Mouse (Mus musculus) kidney, embryonic 14.5 days (tissue): Measurements from ENCODE around the gene Clec4e. TPM values are rescaled to one million over a fixed set of nuclear protein-coding genes. Genes with fewer than 3 reads are reported as not detected.
"Not testable (repeated sequence)": the region's sequence is repeated elsewhere in the genome, so short reads cannot be mapped to it uniquely, and the experiment has no call there.

Experiments used
- ATAC-seq: fragments of 200-750 bp; cut with Nextera tagmentation; 2 replicates; pipeline ENCODE4 v1.8.0; 2017; ENCODE audit warnings: moderate number of reproducible peaks, mild to moderate bottlenecking, moderate TSS enrichment, moderate library complexity; ENCODE audit not compliant: low FRiP score, low TSS enrichment
- H3K27ac ChIP-seq: fragments of 300-500 bp; sonication (generic); 2 replicates; pipeline ENCODE4 v1.5.1; 2014; ENCODE audit warnings: low read depth, mild to moderate bottlenecking, low read length, moderate library complexity, mixed read lengths
- H3K27me3 ChIP-seq: fragments of 300-500 bp; sonication (generic); 2 replicates; pipeline ENCODE4 v1.6.1; 2014; ENCODE audit warnings: mild to moderate bottlenecking, low read length; ENCODE audit not compliant: control insufficient read depth, insufficient read depth
- H3K36me3 ChIP-seq: fragments of 300-500 bp; sonication (generic); 2 replicates; pipeline ENCODE4 v1.6.1; 2014; ENCODE audit warnings: low read length, mixed read lengths; ENCODE audit not compliant: control insufficient read depth, insufficient read depth
- H3K4me1 ChIP-seq: fragments of 300-500 bp; sonication (generic); 2 replicates; pipeline ENCODE4 v1.6.1; 2014; ENCODE audit warnings: low read length, mixed read lengths; ENCODE audit not compliant: control insufficient read depth, insufficient read depth
- H3K4me2 ChIP-seq: fragments of 300-500 bp; sonication (generic); replicated peaks from 2 replicates; pipeline ENCODE4 v1.6.1; 2014; ENCODE audit warnings: low read depth, mild to moderate bottlenecking, low read length
- H3K4me3 ChIP-seq: fragments of 300-500 bp; sonication (generic); 2 replicates; pipeline ENCODE4 v1.5.1; 2014; ENCODE audit warnings: mild to moderate bottlenecking, low read length
- H3K9ac ChIP-seq: fragments of 300-500 bp; sonication (generic); 2 replicates; pipeline ENCODE4 v1.6.1; 2014; ENCODE audit warnings: low read depth, mild to moderate bottlenecking, low read length, moderate library complexity
- H3K9me3 ChIP-seq: fragments of 300-500 bp; sonication (generic); 2 replicates; pipeline ENCODE4 v1.6.1; 2016; ENCODE audit warnings: low read length; ENCODE audit not compliant: control insufficient read depth
- WGBS: fragments of 180-500 bp; shearing (Covaris S2); extraction: QIAGEN DNeasy Blood & Tissue Kit; methylation state at CpG from one replicate; pipeline ENCODE4 v1.1.7; 2014; 5-methylcytosine and 5-hydroxymethylcytosine counted together
- polyA plus RNA-seq: library from polyadenylated mRNA; unstranded; fragments of >200 nt; fragmentation: Nextera tagmentation; extraction: Ambion mirVana; gene quantifications from 2 replicates; pipeline ENCODE4 v1.2.1, GENCODE M21; 2014

Gene Clec4e
- polyA plus RNA-seq = 0.29 TPM in 1 of 2 replicates, not detected in the other

DNA sequence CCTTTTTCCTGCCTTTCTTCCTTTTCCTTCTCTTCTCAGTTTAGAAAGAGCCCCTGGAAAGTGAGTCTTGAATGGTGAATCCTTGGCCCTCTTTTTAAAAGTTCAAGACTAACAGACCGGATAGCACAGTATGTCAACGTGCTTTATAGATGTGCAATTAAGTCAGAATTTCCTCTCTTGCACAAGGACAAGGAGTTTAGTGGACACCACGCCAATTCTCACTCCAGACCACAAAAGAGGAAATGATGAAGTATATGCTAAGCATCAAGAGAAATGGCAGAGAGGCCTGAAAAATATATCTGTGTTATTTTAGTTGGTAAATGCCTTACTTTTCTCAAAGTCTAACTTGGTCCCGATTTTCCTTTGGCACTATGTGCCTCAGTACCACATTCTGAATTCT lies at the start of gene Clec4e:
Gene Clec4e (minus strand): TSS at position 118 of the 400 bp plus-strand sequence.
- 83% methylated on average over 4 of the region's 4 CpGs for WGBS
- no peak for ATAC-seq

DNA sequence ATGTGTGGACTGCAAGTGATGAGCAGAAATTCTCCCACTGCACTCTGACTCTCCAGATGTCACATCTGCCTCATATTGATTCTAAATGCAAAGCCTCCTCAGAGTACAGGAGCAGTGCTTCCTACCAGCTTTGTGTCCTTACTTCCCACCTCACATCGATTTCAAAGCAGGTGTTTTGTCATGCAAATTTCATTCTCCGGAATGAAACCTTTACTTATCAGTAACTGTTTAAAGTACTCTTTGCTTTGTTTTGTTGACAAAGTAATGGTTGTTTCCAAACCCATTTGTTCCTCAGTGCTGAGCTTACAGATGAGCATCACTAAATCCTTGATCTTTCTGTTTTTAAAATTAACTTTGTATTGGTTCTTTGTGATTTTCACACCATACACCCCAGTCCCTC lies 42.8 kb upstream of the Clec4e start:
- no peak overlapping the region for H3K4me2 ChIP-seq
- no peak overlapping the region for H3K4me3 ChIP-seq
- ATAC-seq = no peak
- H3K27ac ChIP-seq = no peak overlapping the region
- 58% methylated on average over 2 of the region's 2 CpGs for WGBS
- no peaks in the 10 kb centered on the region for H3K36me3 ChIP-seq
- H3K9ac ChIP-seq = no peak overlapping the region
- no peaks in the 10 kb centered on the region for H3K9me3 ChIP-seq
- H3K27me3 ChIP-seq = no peaks in the 10 kb centered on the region
- H3K4me1 ChIP-seq = no peaks in the 10 kb centered on the region

More for the DNA sequence above, at the start of gene Clec4e:
- Histone ChIP-seq H3K36me3 (no peaks in the 10 kb centered on the region), H3K27ac (no peak within 1 kb of the TSS), H3K4me1 (no peaks in the 10 kb centered on the region), H3K4me2 (no peak within 1 kb of the TSS), H3K4me3 (no peak within 1 kb of the TSS), H3K9me3 (no peaks in the 10 kb centered on the region), H3K27me3 (no peaks in the 10 kb centered on the region), H3K9ac (no peak within 1 kb of the TSS)

DNA sequence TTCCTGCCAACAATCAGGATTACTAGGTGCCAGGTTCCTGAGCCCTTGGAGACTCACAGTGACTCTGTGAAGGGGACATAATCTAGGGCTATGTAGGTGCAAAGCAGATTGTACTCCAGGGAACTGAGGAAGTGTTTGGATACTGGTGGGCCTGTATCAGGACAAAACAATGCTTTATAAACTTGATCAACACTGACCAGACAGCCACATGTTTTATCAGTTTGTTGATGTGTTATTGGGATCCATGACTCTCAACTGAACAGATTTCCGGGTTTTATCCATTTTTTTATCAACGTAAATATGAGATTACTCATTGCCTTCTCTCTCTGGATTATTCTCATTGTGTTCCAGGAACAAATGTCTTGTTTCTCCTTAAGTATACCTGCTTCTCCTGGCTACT lies 18.4 kb upstream of the Clec4e start, which contains the start of gene Vmn2r19:
Gene Vmn2r19 (plus strand): TSS at position 301 of the 400 bp plus-strand sequence.
- Histone ChIP-seq H3K36me3 (no peaks in the 10 kb centered on the region), H3K9me3 (no peaks in the 10 kb centered on the region), H3K4me3 (no peak within 1 kb of the TSS), H3K4me2 (no peak within 1 kb of the TSS), H3K27me3 (no peaks in the 10 kb centered on the region), H3K27ac (no peak within 1 kb of the TSS), H3K4me1 (no peaks in the 10 kb centered on the region), H3K9ac (no peak within 1 kb of the TSS)
- ATAC-seq = no peak
- 79% methylated on average over 2 of the region's 2 CpGs for WGBS

DNA sequence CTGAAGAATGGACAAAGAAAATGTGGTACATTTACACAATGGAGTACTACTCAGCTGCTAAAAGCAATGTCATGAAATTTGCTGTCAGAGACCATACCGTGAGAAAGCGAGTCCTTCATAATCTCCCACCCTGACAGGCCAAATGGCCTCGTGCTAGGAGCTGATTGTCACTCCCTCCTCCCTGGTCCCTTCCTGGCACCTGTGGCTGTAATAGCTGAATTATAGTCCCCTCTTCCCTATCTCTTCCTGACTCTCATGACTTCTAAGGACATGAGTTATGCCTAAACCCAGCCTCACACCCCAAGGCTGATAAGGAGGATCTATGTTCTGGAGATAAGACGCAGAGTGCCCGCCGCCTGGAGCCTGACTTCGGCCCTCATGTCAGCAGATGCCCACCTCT lies 16.6 kb upstream of the Clec4e start:
- H3K36me3 ChIP-seq, H3K27me3 ChIP-seq, H3K4me3 ChIP-seq, H3K4me1 ChIP-seq, H3K4me2 ChIP-seq, H3K27ac ChIP-seq, H3K9ac ChIP-seq, H3K9me3 ChIP-seq, ATAC-seq: not testable (repeated sequence)
- 88% methylated on average over 7 of the region's 7 CpGs for WGBS

DNA sequence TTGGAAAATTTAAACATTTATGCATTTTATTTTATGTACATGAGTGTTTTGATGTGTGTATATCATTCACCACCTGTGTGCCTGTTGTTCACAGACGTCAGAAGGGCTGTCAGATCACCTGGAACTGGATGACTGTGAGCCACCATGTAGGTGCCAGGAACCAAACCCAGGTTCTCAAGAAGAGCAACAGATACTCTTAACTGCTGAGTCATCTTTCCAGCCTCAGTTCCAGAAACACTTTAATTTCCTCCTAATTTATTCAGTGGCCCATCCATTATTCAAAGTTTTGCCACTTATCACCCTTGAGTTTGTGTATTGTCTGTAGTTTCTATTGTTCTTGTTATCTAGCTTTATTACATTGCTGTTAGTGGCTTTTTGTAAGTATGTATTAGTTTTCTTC lies 7.0 kb upstream of the Clec4e start:
- H3K36me3 ChIP-seq = no peaks in the 10 kb centered on the region
- WGBS = 69% methylated on average over 1 of the region's 1 CpGs
- no peak overlapping the region for H3K4me3 ChIP-seq

DNA sequence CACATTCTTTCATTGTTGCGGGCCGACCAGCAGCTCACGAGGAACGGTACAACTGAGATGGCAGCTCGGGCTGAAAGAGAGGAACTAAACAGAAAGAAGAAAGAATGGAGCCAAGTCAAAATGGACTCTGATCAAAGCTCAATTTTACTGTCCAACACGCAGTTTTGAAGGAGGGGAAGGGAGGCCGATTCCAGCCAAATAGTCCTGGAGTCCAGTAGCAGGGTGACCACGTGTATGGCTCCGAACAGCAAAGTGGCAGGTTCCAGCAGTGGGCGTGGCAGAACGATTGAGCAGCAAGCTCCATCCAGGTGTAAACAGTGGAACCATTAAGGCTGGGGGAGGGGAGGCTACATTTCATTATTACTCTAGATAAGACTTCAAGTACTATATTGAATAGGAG lies 3.8 kb upstream of the Clec4e start:
- H3K4me2 ChIP-seq, H3K27me3 ChIP-seq, H3K9ac ChIP-seq, H3K27ac ChIP-seq, H3K36me3 ChIP-seq, H3K4me3 ChIP-seq, ATAC-seq, H3K9me3 ChIP-seq, H3K4me1 ChIP-seq: not testable (repeated sequence)
- 90% methylated on average over 11 of the region's 11 CpGs for WGBS

More for the DNA sequence above, 7.0 kb upstream of the Clec4e start:
- H3K9ac ChIP-seq = no peak overlapping the region
- H3K4me1 ChIP-seq = no peaks in the 10 kb centered on the region
- ATAC-seq = no peak
- no peak overlapping the region for H3K27ac ChIP-seq
- no peaks in the 10 kb centered on the region for H3K27me3 ChIP-seq
- no peaks in the 10 kb centered on the region for H3K9me3 ChIP-seq
- H3K4me2 ChIP-seq = no peak overlapping the region

DNA sequence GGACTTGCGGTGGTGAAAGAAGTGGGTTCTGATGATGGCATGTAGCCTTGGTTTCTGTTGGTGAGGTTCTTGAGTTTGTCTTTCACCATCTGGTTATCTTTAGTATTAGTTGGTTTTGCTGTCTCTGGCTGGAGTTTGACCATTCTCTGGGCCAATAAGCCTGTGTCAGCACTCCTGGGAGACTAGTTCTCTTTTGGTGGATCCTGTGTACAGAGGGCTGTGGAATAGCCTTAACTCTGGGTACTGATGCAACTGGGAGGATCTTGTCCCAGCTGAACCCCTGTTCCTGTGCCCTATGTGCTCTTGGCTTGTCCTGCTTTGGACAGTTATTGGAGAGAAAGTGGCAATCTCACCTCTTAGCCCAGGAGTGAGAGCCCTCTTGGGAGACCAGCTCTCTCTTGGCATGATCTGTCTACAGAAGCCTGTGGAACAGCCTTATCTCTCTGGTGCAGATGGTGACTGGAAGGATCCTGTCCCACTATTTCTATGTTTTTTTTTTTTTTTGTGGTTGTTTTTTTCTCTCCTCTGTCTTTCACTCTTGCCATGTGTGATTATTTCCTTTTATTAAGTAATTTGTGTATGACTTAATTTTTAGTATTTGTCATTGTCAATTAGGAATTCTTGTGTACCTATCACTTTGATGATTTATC lies 3.2 kb upstream of the Clec4e start:
- H3K27ac ChIP-seq = no peak overlapping the region
- H3K9ac ChIP-seq = no peak overlapping the region
- ATAC-seq = no peak
- no peak overlapping the region for H3K4me2 ChIP-seq
- H3K36me3 ChIP-seq = no peaks in the 10 kb centered on the region
- H3K4me3 ChIP-seq = no peak overlapping the region
- no peaks in the 10 kb centered on the region for H3K27me3 ChIP-seq
- no peaks in the 10 kb centered on the region for H3K9me3 ChIP-seq
- no peaks in the 10 kb centered on the region for H3K4me1 ChIP-seq
- 94% methylated on average over 1 of the region's 1 CpGs for WGBS

DNA sequence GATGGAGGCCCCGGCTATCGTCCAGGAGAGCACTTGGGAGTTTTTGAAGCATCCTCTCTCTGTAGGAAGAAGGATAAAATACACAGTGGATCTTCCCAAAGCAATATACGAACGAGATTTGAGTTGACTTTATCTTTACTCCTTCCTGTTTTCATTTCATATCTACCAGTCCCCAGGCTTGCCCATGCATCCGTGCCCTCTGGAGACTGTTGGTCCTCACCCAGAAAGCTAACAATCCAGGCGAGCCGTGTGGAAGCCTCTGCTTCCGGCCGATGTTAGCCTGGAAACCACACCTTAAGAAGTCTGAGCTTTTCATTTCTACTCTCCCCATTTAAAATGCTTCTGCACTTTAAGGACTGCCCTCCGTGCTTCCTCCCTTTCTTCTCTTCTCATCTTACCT lies 739 bp downstream of the Clec4e start:
- Histone ChIP-seq H3K9ac (no peak overlapping the region), H3K27ac (no peak overlapping the region), H3K4me1 (no peaks in the 10 kb centered on the region), H3K36me3 (no peaks in the 10 kb centered on the region), H3K27me3 (no peaks in the 10 kb centered on the region), H3K4me2 (no peak overlapping the region), H3K4me3 (no peak overlapping the region), H3K9me3 (no peaks in the 10 kb centered on the region)
- 82% methylated on average over 10 of the region's 10 CpGs for WGBS
- no peak for ATAC-seq

DNA sequence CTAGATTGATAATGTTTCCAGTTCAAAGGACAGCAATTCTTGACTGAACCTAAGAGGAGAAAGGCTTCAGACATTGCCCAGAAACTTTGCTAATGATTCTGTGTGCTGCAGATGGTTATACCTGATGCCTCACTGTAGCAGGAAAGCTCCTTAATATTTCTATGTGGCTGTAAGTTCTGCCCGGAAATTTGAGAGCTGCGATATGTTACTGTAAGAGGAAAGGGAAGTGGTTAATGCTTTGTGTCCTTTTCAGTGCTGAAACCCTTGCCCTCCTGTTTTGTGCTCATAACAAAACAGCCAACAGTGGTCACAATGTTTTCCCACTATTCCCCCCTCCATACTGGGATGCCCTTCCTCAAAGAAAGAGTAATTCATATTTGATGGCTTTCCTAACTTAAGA lies 3.4 kb downstream of the Clec4e start:
- WGBS = 87% methylated on average over 2 of the region's 2 CpGs

More for the DNA sequence above, 3.4 kb downstream of the Clec4e start:
- ATAC-seq = no peak
- Histone ChIP-seq H3K27ac (no peak overlapping the region), H3K9ac (no peak overlapping the region), H3K9me3 (no peaks in the 10 kb centered on the region), H3K27me3 (no peaks in the 10 kb centered on the region), H3K36me3 (no peaks in the 10 kb centered on the region), H3K4me3 (no peak overlapping the region), H3K4me1 (no peaks in the 10 kb centered on the region), H3K4me2 (no peak overlapping the region)
